Mouse (Mus musculus) frontal cortex, postnatal 10 days (tissue): ENCODE measurements around the gene Mtrf1.
"Not testable (repeated sequence)": the region's sequence is repeated elsewhere in the genome, so short reads cannot be mapped to it uniquely, and the experiment has no call there.

Source experiments
- DNase-seq, 2 experiments: peaks; one replicate each; pipeline ENCODE4 v3.0.0; 2022; ENCODE audit warnings: low spot score in 2 of 2, mixed read lengths in 1 of 2

Mtrf1 gene

DNA sequence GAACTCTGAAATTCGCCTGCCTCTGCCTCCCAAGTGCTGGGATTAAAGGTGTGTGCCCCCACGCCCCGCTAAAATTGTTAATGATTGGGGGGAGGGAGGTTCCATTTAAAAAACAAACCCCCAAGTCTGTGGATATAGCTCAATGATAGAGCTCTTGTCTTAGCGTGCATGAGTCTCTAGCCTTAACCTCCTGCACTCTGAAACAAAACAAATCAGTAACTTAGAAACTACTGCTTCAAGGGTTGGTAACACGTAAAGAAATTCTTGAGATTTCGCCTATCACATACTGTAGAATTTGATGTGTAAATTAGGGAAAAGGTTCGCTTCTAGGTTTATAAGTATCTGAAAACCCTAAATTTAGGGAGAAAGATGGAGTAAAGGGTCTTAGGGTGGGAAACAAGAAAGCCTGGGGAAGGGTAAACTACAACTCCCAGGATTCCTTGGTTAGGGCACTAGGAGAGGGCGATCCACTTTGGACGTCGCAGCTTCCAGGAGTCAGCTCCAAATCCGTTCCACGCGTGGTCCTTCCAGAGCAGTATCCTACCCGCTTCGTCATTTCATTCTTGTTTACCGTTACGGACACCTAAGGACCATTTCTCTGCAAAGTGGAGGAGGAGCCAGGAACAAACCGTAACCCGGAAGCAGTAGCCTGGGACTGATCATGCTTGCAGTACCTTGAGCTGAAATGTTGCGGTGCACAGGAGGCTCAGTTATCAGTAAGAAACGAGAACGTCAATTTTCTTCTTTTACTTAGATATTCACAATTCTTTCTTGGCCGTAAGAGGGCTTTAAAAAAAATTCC, at the start of gene Mtrf1:
TSS of gene Mtrf1 (plus strand) at position 452 of the 802 bp plus-strand sequence.
- DNase-seq, result peak; percentile 47 to 57

DNA sequence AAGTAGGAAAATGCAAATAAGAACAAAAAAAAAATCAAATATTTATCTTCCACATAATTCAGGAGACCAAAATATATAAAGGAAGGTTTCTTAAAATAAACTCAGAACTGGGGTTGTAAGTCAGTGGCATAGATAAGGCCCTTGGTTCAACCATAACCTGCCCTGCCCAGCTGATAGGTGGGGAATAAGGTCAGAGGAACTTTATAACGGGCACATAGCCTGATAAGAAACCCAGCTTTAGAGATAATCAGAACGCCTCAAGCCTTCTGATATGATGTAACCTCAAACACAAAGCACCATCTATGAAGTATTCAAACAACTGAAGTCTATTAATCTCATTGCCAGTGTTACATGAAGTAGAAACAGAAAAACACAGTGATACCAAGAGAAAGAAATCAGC, 39.5 kb upstream of the Mtrf1 start:
- DNase-seq, result no peak

DNA sequence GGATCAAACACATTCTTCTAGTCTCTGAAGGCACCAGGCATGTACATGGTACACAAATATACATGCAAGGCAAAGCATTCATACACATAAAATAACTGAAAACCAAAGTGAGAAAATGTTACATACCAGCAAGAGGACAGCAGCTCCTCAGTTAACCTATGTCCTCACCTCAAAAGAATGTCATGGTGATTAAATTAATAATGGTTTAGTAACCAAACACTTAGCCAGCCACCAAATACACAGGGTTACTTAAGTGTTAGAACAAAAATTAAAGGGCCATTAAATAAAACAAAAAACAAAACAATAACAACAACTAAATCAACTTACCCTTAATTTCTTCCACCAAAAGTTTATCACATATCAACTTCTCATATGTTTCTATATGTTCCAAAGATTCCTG, 20.5 kb upstream of the Mtrf1 start:
- no peak for DNase-seq

GRCm38 (mm10) chr14:79383120-79383519, 14.5 kb upstream of the Mtrf1 start:
- DNase-seq, result no peak

DNA sequence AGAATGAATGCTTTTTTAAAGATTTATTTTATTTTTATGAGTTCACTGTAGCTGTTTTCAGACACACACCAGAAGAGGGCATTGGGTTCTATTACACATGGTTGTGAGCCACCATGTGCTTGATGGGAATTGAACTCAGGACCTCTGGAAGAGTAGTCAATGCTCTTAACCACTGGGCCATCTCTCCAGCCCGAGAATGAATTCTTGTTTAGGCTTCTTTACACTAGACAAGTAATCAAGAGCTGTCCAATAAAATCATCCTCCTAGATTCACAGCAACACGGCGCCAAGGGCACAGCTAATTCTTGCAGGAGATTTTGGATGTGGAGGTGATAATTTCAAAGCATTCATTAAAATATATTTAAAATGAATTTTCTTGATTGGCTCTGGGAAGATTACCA, 9.3 kb upstream of the Mtrf1 start:
- no peak for DNase-seq

GRCm38 (mm10) chr14:79389438-79390264, 7.9 kb upstream of the Mtrf1 start:
- no peak for DNase-seq

GRCm38 (mm10) chr14:79390265-79390926, 7.2 kb upstream of the Mtrf1 start, which contains the start of gene Naa16:
Gene Naa16, minus strand, starts transcription at chr14:79390778.
- DNase-seq, result peak; percentile 87 to 94

- DNase-seq, result no peak
Observed at GRCm38 (mm10) chr14:79393289-79393688, 4.3 kb upstream of the Mtrf1 start.

DNA sequence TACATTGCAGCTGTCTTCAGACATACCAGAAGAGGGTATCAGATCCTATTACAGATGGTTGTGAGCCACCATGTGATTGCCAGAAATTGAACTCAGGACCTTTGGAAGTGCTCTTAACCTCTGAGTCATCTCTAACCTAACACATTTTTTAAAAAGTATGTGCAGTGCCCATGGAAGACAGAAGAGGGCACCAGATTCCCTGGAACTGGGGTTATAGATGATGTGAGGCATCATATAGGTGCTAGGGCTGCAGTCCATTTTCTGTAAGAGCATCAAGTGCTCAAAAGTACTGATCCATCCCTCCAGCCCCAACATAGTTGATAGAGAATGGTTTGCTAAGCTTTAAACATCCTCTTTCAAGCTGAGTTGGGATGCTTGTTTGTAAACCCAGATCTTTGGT, 3.0 kb upstream of the Mtrf1 start:
- no peak for DNase-seq

DNA sequence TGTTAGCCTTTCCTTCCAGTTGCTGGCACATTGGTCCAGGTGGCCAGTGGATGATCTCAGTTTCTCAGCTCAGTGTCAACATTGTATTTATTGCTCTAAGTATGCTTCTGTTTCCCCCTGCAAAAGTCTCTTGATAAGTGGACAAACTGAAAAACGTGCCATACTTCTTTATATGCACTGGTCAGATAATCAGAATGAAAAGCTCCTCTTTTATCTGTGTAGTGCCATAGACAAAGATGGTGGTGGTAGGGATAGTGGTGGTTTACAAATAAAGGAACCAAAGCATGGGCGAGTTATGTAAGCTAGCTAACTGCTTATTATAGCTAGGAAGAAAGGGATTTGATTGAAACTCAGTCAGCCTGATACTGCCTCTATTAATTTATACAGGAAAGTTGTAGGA, 10.1 kb downstream of the Mtrf1 start:
- DNase-seq, result no peak

GRCm38 (mm10) chr14:79409278-79409830, 11.8 kb downstream of the Mtrf1 start:
- no peak for DNase-seq

GRCm38 (mm10) chr14:79410662-79411061, 13.1 kb downstream of the Mtrf1 start:
- no peak for DNase-seq

GRCm38 (mm10) chr14:79413121-79413520, 15.5 kb downstream of the Mtrf1 start:
- DNase-seq, result no peak

DNA sequence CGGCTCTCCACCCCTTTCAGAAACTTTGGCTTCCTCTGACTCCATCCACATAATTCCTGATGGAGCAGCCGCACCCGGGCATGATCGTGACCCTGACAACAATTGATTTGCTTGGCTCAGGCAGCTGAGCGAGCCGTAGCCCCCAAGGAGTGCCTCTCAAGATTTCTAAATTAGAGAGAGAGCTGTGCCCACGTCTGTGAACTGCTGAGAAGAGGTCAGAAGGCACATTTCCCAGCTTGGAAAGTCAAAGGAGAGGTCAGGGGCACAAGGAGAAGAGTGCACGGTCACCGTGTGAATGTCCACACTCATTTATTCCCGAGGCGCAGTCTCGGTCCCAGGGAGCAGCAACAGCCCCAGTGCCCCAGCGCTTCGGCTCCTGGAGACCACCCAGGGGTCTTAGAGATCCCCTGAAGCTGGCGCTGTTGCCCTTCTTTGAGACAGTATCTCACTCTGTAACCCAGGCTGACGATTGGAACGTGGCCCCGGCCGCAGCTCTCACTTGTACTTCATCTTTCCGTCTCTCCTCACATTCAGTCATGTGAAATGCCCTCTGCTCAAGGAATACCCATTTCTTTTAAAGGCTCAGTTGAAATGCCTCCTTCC, 22.6 kb downstream of the Mtrf1 start:
- no peak for DNase-seq

DNA sequence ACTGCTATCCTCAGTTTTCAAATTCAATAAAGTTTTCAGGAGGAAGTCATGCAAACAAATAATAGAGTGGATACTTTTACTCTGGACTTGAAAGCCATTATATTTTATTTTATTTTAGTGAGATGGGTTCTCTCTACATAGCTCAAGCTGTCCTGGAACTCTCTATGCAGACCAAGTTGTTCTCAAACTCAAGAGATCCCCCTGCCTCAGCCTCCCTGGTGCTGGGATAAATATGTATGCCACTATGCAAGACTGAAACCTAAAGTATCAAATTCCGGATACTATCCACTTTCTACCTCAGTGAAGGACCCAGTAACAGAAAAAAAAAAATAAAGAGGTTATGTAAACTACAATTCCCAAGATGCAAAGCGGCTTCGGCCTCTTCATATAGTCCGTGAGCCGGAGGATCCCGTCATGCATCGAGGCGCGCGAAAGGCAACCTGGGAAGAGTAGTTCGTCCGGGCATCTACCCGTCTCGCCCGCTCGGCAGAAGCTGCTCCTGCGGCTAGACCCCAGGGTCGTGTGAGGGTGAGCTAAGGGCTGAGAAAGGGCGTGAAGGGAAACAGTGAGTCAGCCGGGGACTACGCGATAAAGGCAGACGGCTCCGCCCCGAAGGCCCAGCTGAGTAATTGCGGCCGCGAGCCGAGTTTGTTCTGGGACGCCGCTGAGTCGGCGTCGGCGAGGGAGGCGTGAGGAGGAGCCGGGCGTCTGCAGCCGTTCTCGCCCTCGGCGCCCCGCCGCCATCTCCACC, 28.6 kb downstream of the Mtrf1 start, which contains the start of gene Kbtbd7:
TSS of gene Kbtbd7 (plus strand) at position 533 of the 751 bp plus-strand sequence.
- peak; percentile 89 to 90 for DNase-seq

GRCm38 (mm10) chr14:79426730-79427365, 29.3 kb downstream of the Mtrf1 start:
- not testable (repeated sequence) for DNase-seq

DNA sequence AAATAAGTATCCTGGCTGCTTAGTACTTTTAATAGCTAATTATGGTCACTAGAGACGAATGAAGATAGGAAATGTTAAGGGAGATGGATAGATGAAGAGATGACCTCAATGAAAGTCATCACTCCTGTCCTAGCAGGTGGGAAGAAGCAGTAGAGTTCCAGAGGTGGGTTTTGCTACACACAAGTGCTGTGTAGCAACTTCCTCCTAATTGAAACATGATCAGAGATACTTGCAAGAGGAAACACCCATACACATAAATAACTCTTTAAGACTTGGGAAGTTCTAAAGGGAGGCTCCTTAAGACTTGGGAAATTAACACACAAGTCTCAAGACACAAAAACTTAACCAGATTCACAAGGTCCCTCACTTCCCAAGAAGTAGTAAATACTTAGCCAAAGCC, 36.5 kb downstream of the Mtrf1 start:
- no peak for DNase-seq

DNA sequence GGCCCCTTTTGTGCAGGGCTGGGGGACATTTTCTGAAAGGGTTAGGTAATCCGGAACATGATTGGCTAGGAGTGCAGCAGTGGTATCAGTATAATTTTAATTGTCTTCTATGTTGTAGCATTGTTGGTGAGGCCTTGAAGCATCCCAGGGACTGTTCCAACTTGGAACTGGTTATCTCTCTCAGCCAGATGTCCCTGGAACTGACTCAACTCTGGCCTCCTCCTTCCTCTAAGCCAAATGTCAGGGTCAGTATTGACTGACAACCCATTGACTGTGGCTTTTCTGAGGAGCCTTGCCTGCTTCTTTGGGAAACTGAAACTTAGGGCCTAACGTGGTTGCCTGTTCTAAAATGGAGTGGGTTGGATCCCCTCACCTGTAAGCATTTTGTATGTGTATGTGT, 43.1 kb downstream of the Mtrf1 start:
- no peak for DNase-seq

DNA sequence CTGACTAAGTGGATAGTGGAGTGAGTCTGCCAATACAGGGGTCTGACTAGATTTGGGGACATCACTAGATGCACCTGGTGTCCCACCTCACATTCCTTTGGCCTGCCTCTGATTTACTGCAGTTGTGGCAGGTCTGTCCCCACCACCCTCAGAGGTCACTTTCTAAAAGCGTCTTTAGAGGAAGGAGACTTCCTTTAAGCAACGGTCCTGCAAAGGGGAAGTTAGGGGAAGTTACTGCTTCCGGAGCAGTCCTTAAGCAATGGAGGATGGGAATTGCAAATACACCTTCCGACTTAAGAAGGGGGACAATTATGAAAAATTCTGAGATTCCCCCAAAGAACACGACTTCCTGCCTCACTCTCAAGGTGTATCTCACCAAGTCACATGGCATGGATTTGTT, 43.9 kb downstream of the Mtrf1 start:
- no peak for DNase-seq

DNA sequence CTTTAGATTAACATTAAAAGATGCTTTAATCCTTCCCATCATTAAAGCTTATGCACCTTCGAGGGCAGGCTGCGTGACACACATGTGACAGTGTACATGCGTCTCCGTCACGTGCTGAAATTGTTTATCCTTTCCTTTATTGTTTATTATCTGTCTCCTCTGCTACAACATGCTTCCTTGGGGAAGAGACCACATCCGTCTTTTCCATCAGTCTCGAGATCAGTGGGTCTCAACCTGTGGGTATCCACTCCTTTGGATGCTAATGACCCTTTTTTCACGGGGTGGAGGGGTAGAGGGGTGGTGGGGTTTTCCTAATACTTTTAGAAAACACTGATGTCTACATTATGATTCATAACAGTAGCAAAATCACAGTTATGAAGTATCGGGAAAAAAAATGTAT, 47.0 kb downstream of the Mtrf1 start:
- DNase-seq, result no peak
